Mouse (Mus musculus): ENCODE measurements around the gene Ttll1. TPM values are rescaled to one million over a fixed set of nuclear protein-coding genes. Genes with fewer than 3 reads are reported as not detected.
A peak's percentile ranks its signal among the peaks of the same experiment; 100 is the strongest.
"Not testable (repeated sequence)": the region's sequence is repeated elsewhere in the genome, so short reads cannot be mapped to it uniquely, and the experiment has no call there.

Ttll1 gene
- polyA plus RNA-seq, 1 experiment from 2014 or later: 30.9 TPM

DNA sequence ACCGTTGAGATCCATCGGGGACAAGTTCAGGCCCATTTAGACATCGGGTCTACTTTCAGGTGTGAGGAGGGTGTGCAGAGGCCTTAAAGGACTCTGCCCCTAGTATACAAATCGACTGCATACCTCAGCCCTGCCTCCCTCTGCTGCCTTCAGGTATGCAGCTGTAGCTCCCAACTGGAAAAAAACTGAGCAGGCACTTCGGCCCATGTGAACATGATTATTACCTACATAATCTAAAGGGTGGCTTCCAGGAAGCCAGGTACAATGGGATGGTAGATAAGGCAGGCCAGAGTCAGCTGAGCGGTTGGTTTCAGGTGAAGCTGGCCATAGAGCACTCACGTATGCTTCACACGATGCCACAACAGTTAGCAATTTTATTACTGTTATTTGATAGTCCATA, 48.3 kb downstream of the Ttll1 start:
- not testable (repeated sequence) for H3K9me3 ChIP-seq; H3K27ac ChIP-seq (replicated peaks); H3K27me3 ChIP-seq (replicated peaks; ENCODE audit: low read depth, poor library complexity, severe bottlenecking); H3K36me3 ChIP-seq (replicated peaks); DNase-seq (ENCODE audit: low spot score); H3K4me3 ChIP-seq
- WGBS: 91% methylated on average over 8 of the region's 8 CpGs
- H3K4me1 ChIP-seq: peaks cover 19% of the 10 kb centered on the region

DNA sequence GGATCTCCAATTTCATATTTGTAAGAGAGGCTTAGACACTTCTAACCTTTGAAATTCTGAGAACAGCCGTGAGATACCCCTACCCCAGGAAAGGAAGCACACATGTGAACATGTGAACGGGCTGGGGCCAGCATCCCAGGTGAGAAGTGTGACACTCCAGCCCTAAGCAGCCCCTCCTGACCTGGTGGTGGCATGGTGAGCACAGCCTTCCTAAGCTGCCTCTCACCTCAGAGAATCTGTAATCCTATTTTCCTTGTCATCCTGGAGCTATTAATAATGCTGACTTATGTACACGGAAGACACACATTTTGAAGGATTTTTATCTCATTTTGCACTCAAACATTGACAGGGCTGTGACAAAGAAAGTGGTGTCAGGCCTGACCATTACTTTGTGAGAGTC, 49.8 kb downstream of the Ttll1 start:
- no peaks in the 10 kb centered on the region for H3K27me3 ChIP-seq (replicated peaks; ENCODE audit: low read depth, poor library complexity, severe bottlenecking)
- no peaks in the 10 kb centered on the region for H3K36me3 ChIP-seq (replicated peaks)
- H3K9me3 ChIP-seq: no peaks in the 10 kb centered on the region
- WGBS: 90% methylated on average over 3 of the region's 3 CpGs
- no peak overlapping the region for H3K4me3 ChIP-seq
- H3K4me1 ChIP-seq: peaks cover 19% of the 10 kb centered on the region
- no peak for DNase-seq (ENCODE audit: low spot score)
- H3K27ac ChIP-seq (replicated peaks): no peak overlapping the region

DNA sequence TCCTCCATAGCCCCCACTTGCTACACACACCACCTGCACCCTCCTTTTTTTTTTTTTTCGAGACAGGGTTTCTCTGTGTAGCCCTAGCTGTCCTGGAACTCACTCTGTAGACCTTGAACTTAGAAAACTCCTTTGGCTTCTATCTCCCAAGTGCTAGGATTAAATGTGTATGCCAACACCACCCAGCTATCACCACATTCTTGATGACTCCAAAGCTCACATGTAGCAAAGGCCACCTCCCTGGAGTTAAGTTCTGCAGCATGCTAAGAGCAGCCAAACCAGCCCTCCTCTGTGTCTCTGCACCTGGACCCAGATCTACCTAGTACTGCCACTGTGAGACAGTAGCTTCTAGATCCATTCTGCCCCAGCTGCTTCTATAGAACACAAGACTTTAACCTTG, 53.2 kb downstream of the Ttll1 start:
- Histone ChIP-seq H3K36me3 (replicated peaks) (no peaks in the 10 kb centered on the region), H3K27me3 (replicated peaks; ENCODE audit: low read depth, poor library complexity, severe bottlenecking) (no peaks in the 10 kb centered on the region), H3K27ac (replicated peaks) (no peak overlapping the region), H3K4me3 (no peak overlapping the region), H3K4me1 (peaks cover 6% of the 10 kb centered on the region), H3K9me3 (no peaks in the 10 kb centered on the region)
- DNase-seq (ENCODE audit: low spot score): no peak
- 92% methylated on average over 1 of the region's 1 CpGs for WGBS

DNA sequence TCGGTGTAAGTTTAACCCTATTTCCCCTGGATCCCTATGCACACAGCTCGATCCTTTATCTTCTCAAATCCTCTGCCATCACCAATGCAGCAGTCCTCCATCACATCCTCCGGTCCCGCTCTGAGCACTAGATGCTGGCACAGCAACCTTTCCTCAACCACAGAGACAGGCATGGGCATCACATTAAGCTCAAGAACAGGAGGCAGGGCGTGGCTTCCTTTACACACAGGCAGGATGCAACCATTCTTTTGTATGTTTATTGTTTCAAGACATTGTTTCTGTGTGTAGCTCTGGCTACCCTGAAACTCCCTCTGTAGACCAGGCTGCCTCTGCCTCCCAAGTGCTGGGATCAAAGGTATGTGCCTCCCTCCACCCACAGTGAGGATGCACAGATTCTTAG, 55.1 kb downstream of the Ttll1 start:
- H3K27me3 ChIP-seq (replicated peaks; ENCODE audit: low read depth, poor library complexity, severe bottlenecking): no peaks in the 10 kb centered on the region
- 91% methylated on average over 5 of the region's 5 CpGs for WGBS

DNA sequence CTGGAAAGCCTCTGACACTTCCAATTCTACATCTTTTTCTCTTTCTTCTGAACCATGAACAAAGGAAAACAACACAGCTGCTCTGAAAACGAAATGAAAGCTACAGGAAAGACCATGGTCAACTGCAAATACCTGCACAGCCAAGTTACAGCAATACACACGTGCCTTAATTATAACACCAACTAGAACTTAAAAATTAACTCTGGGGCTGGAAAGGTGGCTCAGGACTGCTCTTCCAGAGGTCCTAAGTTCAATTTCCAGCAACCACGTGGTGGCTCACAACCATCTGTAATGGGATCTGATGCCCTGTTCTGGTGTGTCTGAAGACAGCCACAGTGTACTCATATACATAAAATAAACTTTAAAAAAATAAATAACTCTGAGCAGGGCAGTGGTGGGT, 55.7 kb downstream of the Ttll1 start:
- Histone ChIP-seq H3K9me3 (no peaks in the 10 kb centered on the region), H3K4me3 (no peak overlapping the region), H3K27me3 (replicated peaks; ENCODE audit: low read depth, poor library complexity, severe bottlenecking) (no peaks in the 10 kb centered on the region), H3K27ac (replicated peaks) (no peak overlapping the region), H3K4me1 (peaks cover 9% of the 10 kb centered on the region), H3K36me3 (replicated peaks) (no peaks in the 10 kb centered on the region; the same call in 1 of the 2 replicates)
- WGBS: 84% methylated on average over 3 of the region's 3 CpGs
- no peak for DNase-seq (ENCODE audit: low spot score)

More for the DNA sequence above, 55.1 kb downstream of the Ttll1 start:
- Histone ChIP-seq H3K27ac (replicated peaks) (no peak overlapping the region), H3K4me1 (peaks cover 9% of the 10 kb centered on the region), H3K4me3 (no peak overlapping the region), H3K9me3 (no peaks in the 10 kb centered on the region), H3K36me3 (replicated peaks) (no peaks in the 10 kb centered on the region)
- no peak for DNase-seq (ENCODE audit: low spot score)

DNA sequence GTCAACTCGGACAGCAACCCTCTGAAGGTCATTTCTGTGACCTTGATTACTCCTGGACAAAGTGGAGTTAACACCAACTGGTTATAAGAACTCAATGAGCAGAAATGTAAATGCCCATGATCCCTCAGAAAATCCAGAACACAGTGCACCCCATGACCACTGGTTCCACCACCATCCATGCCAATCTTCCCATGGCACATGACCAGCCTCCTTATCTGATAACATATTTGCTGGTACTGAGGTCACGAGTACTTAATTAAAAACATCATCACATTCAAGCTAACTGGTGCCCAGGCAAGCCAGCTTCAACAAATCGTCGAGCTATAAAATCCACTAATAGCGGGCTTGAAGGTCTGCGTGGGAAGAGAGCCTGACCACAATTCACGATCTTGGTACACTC, 56.3 kb downstream of the Ttll1 start:
- Histone ChIP-seq H3K27ac (replicated peaks) (no peak overlapping the region), H3K4me3 (no peak overlapping the region), H3K4me1 (peaks cover 9% of the 10 kb centered on the region), H3K36me3 (replicated peaks) (no peaks in the 10 kb centered on the region; the same call in 1 of the 2 replicates), H3K27me3 (replicated peaks; ENCODE audit: low read depth, poor library complexity, severe bottlenecking) (no peaks in the 10 kb centered on the region), H3K9me3 (no peaks in the 10 kb centered on the region)
- WGBS: 86% methylated on average over 7 of the region's 7 CpGs
- DNase-seq (ENCODE audit: low spot score): no peak

DNA sequence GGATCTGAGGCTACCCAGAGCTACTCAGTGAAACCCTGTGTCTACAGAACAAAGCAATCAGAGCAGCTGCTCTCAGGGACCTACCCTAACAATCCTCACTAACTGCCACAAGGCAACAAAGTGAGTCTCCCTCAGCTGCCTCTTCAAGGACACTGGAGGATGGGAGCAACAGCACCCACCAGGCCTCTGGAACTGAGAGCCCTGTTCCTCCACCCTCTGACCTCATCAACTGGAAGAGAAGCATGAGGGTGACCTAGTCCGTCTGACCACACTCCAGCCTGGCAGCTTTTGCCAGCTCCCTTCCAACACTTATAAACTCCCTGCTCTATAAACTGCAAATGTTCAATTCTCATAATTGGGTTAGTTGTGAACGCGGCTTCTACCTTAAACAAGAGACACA, 56.8 kb downstream of the Ttll1 start:
- WGBS: 80% methylated on average over 3 of the region's 3 CpGs
- Histone ChIP-seq H3K27ac (replicated peaks) (no peak overlapping the region; the same call in 1 of the 2 replicates), H3K9me3 (no peaks in the 10 kb centered on the region), H3K27me3 (replicated peaks; ENCODE audit: low read depth, poor library complexity, severe bottlenecking) (no peaks in the 10 kb centered on the region), H3K36me3 (replicated peaks) (no peaks in the 10 kb centered on the region; the same call in 1 of the 2 replicates), H3K4me1 (peaks cover 9% of the 10 kb centered on the region), H3K4me3 (no peak overlapping the region)
- no peak for DNase-seq (ENCODE audit: low spot score)

DNA sequence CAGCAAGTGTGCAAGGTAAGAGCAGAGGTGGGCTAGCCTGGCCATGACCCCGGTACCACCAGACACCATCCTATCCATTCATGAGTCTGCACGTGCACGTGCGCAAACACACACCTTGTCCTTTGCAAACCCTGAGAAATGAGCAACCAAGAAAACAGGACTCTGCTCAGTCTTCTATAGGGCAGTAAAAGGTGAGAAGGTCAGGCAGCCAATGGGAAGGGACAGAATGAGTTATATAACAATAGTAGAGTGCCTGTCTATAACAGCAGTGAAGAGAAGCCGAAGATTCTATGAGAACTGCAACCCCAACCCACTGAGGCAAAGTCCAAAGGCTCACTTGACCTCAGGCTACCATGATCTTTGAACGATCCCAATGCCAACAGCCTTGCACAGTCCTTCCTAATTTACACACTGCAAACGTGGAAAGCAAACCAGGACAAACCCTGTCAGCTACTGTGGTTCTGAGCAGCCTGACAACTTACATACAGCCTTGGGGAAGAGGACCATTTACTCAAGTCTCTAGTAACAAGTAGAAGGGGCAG, 58.4 kb downstream of the Ttll1 start:
- Histone ChIP-seq H3K4me1 (peaks cover 21% of the 10 kb centered on the region), H3K4me3 (no peak overlapping the region), H3K36me3 (replicated peaks) (no peaks in the 10 kb centered on the region; the same call in 1 of the 2 replicates), H3K27me3 (replicated peaks; ENCODE audit: low read depth, poor library complexity, severe bottlenecking) (no peaks in the 10 kb centered on the region), H3K9me3 (no peaks in the 10 kb centered on the region), H3K27ac (replicated peaks) (no peak overlapping the region)
- 81% methylated on average over 7 of the region's 7 CpGs for WGBS
- no peak for DNase-seq (ENCODE audit: low spot score)

DNA sequence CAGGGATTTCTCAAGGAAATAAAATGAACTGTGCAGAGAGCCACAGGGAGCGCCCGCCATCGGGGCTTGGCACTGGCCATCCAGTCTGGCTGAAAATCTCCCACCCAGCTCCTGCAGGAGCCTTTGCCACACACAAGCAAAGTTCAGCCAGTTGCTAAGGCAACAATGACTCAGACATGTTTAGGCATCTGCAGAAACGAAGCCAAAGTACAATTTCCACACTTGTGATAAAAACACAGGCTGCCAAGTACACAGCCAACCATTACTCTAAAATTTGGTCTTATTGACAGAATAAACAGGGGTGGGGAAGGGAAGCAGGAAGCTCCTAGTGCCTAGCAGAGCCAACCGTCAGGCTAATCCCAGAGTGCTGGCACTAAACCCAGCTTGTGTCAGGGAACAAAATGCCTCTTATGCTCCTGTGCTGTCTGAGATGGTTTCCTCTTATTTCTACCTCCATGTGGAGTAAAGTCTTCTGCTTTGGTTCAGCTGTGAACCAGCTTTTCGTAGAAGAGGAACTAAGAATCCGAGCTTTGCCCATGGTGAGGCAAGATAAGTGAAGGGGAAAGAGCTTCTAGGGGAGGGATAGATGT, 59.0 kb downstream of the Ttll1 start:
- Histone ChIP-seq H3K36me3 (replicated peaks) (no peaks in the 10 kb centered on the region; the same call in 1 of the 2 replicates), H3K9me3 (no peaks in the 10 kb centered on the region), H3K4me1 (peaks cover 27% of the 10 kb centered on the region), H3K27me3 (replicated peaks; ENCODE audit: low read depth, poor library complexity, severe bottlenecking) (no peaks in the 10 kb centered on the region), H3K4me3 (no peak overlapping the region), H3K27ac (replicated peaks) (no peak overlapping the region)
- 85% methylated on average over 7 of the region's 7 CpGs for WGBS
- DNase-seq (ENCODE audit: low spot score): no peak

DNA sequence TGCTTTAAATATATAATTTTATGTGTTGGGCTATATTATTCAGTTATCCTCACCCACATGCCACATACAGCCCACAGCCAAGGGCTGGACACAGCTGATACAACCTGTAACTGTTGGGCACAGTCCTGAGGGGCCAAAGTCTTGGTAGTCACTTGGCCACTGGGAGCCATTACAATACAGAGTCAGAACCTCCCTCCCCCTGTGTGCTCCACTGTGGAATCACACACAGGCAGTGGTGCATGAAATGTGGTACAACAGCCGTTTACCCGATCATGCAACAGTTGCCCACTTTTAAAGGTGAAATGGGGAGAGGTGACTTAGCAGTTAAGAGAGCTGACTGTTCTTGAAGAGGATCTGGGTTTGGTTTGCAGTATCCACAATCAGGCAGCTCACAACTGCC, 60.7 kb downstream of the Ttll1 start:
- Histone ChIP-seq H3K36me3 (replicated peaks) (no peaks in the 10 kb centered on the region; the same call in 1 of the 2 replicates), H3K27ac (replicated peaks) (no peak overlapping the region), H3K9me3 (no peaks in the 10 kb centered on the region), H3K4me3 (no peak overlapping the region), H3K4me1 (peaks cover 44% of the 10 kb centered on the region), H3K27me3 (replicated peaks; ENCODE audit: low read depth, poor library complexity, severe bottlenecking) (no peaks in the 10 kb centered on the region)
- WGBS: 96% methylated on average over 2 of the region's 2 CpGs
- no peak for DNase-seq (ENCODE audit: low spot score)

DNA sequence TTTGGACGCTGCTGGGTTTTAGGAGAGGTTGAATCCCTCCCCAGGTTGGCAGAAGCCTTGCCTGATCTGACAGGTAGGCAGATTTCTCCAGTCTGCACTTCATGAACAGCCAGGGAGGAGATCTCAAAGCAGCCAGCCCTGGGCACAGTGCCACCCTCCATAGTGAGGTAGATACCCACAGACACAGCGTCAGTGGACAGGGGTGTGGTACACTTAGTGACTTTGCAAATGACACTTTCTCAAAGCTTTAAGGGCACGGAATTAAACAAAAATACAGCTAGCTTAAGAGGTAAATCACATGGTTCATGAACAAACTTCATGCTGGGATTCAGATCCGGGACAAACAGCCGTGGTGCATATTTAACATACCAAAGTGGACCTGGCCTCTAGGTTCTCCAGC, 62.0 kb downstream of the Ttll1 start:
- 80% methylated on average over 5 of the region's 5 CpGs for WGBS
- H3K27ac ChIP-seq (replicated peaks): no peak overlapping the region

DNA sequence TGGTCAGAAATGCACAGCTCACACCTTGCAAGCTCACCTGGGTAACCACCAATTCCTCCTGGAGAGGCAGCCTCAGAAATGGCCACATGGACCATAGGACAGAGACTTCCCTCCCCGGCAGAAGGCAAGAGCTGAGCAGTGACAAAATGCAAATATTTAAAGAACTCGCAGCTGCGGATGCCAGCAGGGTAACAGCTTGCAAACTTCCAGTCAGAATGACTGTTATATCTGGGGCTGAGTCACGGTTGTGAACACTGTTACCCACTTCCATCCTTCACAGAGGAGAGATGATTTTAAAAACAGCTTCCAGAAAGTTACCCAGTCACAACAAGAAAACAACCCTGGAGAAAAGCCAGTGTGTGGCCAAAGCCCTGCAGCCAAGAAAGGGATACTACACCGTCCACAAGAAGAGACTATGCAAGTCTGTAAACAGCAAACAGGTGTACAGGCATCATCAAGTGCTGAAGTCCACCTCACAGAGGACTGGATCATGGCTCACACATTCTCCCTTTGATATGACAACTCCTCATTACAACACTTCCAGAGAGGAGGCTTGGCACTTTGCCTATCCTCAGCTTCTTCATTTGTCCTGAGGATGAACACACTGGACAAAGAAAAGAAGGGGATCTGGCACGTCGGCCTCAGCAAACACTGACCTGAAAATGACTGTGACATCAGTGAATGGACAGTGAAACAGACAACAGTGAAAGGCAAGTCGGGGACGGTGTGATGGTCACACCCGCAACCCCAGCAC, 62.7 kb downstream of the Ttll1 start:
- Histone ChIP-seq H3K9me3 (no peaks in the 10 kb centered on the region), H3K4me3 (no peak overlapping the region), H3K36me3 (replicated peaks) (no peaks in the 10 kb centered on the region; the same call in 1 of the 2 replicates), H3K27ac (replicated peaks) (no peak overlapping the region), H3K4me1 (peaks cover 49% of the 10 kb centered on the region), H3K27me3 (replicated peaks; ENCODE audit: low read depth, poor library complexity, severe bottlenecking) (no peaks in the 10 kb centered on the region)
- 73% methylated on average over 10 of the region's 10 CpGs for WGBS
- DNase-seq (ENCODE audit: low spot score): no peak

More for the DNA sequence above, 62.0 kb downstream of the Ttll1 start:
- Histone ChIP-seq H3K4me3 (no peak overlapping the region), H3K9me3 (no peaks in the 10 kb centered on the region), H3K4me1 (peaks cover 50% of the 10 kb centered on the region), H3K36me3 (replicated peaks) (no peaks in the 10 kb centered on the region; the same call in 1 of the 2 replicates), H3K27me3 (replicated peaks; ENCODE audit: low read depth, poor library complexity, severe bottlenecking) (no peaks in the 10 kb centered on the region)
- DNase-seq (ENCODE audit: low spot score): no peak

DNA sequence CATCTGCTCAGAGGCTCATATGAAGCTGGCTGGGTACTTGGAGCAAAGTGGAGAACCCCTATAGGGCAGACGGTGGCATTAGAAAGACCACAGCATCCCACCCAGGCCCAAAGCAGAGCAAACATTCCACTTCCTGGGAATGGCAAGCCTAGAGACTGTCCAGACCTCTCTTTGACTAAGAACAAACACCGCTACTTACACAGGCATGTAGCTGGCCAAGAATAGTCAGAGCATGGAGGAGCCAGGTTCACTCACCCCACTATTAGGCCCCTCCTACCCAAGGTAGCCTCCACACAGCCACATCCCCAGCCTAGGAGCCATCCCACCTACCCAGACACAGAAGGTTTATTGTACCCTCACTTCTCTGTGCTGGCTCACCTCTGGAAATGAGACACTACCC, 64.8 kb downstream of the Ttll1 start:
- 86% methylated on average over 2 of the region's 2 CpGs for WGBS
- Histone ChIP-seq H3K36me3 (replicated peaks) (no peaks in the 10 kb centered on the region; the same call in 1 of the 2 replicates), H3K27ac (replicated peaks) (peak overlapping the region; percentile 40; the same call in 1 of the 2 replicates), H3K9me3 (no peaks in the 10 kb centered on the region), H3K4me3 (no peak overlapping the region), H3K27me3 (replicated peaks; ENCODE audit: low read depth, poor library complexity, severe bottlenecking) (no peaks in the 10 kb centered on the region), H3K4me1 (peaks cover 46% of the 10 kb centered on the region)
- no peak for DNase-seq (ENCODE audit: low spot score)
